Mouse (Mus musculus): ENCODE measurements around the gene Ano6.

GRCm38 (mm10) chr15:95751832-95752676 lies 38.6 kb upstream of the Ano6 start:
- no peak for TF ChIP-seq POLR2A (IDR thresholded peaks at IDR 0.05; ENCODE audit: control insufficient read depth, low read depth, low read length)
- no peak for TF ChIP-seq CTCF (IDR thresholded peaks at IDR 0.05; ENCODE audit: control insufficient read depth, insufficient read depth, insufficient replicate concordance, low read depth, low read length)

Data from testis, adult 2 months (tissue).